Mouse (Mus musculus) liver, adult 2 months (tissue): ENCODE data around the gene Slc7a5.

ENCODE experiments used
- CTCF ChIP-seq: fragments of 200-500 bp; IDR thresholded peaks from 2 replicates; pipeline ENCODE4 v1.5.1; 2011; ENCODE audit warnings: low read depth, low read length, control low read depth
- POLR2A ChIP-seq: fragments of 200-500 bp; IDR thresholded peaks from 2 replicates; pipeline ENCODE4 v1.6.1; 2011; ENCODE audit warnings: low read length, control low read depth; ENCODE audit not compliant: insufficient read depth; ENCODE audit errors: extremely low read depth

GRCm38 (mm10) chr8:121904999-121905398, 2.5 kb downstream of the Slc7a5 start:
- TF ChIP-seq POLR2A: no peak
- TF ChIP-seq CTCF: no peak
